Mouse (Mus musculus) hindbrain, embryonic 15.5 days (tissue): Measurements from ENCODE around the gene Tspan18. TPM values are rescaled to one million over a fixed set of nuclear protein-coding genes. Genes with fewer than 3 reads are reported as not detected.

Experiments used
- ATAC-seq: fragments of 200-750 bp; cut with Nextera tagmentation; 2 replicates; pipeline ENCODE4 v1.8.0; 2017; ENCODE audit warnings: low read depth, moderate number of reproducible peaks, moderate TSS enrichment; ENCODE audit not compliant: low FRiP score
- H3K27ac ChIP-seq: fragments of 300-500 bp; sonication (generic); replicated peaks from 2 replicates; pipeline ENCODE4 v1.5.1; 2015; ENCODE audit warnings: mild to moderate bottlenecking, inconsistent platforms
- H3K27me3 ChIP-seq: fragments of 300-500 bp; sonication (generic); 2 replicates; pipeline ENCODE4 v1.6.1; 2015; ENCODE audit warnings: control low read depth, inconsistent platforms
- H3K36me3 ChIP-seq: fragments of 300-500 bp; sonication (generic); 2 replicates; pipeline ENCODE4 v1.6.1; 2015; ENCODE audit warnings: control low read depth, inconsistent platforms
- H3K4me1 ChIP-seq: fragments of 300-500 bp; sonication (generic); replicated peaks from 2 replicates; pipeline ENCODE4 v1.6.1; 2015; ENCODE audit warnings: control low read depth, inconsistent platforms
- H3K4me2 ChIP-seq: fragments of 300-500 bp; sonication (generic); 2 replicates; pipeline ENCODE4 v1.6.1; 2015; ENCODE audit warnings: moderate library complexity, mild to moderate bottlenecking, inconsistent platforms
- H3K4me3 ChIP-seq: fragments of 300-500 bp; sonication (generic); 2 replicates; pipeline ENCODE4 v1.5.1; 2015; ENCODE audit warnings: mild to moderate bottlenecking, inconsistent platforms
- H3K9ac ChIP-seq: fragments of 300-500 bp; sonication (generic); 2 replicates; pipeline ENCODE4 v1.6.1; 2015; ENCODE audit warnings: inconsistent platforms
- H3K9me3 ChIP-seq: fragments of 300-500 bp; sonication (generic); 2 replicates; pipeline ENCODE4 v1.6.1; 2016; ENCODE audit warnings: control low read depth, inconsistent platforms
- WGBS: fragments of 180-500 bp; shearing (Covaris S2); methylation state at CpG from one replicate; pipeline ENCODE4 v1.1.7; 2015; 5-methylcytosine and 5-hydroxymethylcytosine counted together
- polyA plus RNA-seq: library from polyadenylated mRNA; unstranded; fragments of >200 nt; fragmentation: Nextera tagmentation; extraction: Ambion mirVana; gene quantifications from 2 replicates; pipeline ENCODE4 v1.2.1, GENCODE M21; 2015

Gene Tspan18
- polyA plus RNA-seq, 1 experiment from 2014 or later = 23.5 TPM

DNA sequence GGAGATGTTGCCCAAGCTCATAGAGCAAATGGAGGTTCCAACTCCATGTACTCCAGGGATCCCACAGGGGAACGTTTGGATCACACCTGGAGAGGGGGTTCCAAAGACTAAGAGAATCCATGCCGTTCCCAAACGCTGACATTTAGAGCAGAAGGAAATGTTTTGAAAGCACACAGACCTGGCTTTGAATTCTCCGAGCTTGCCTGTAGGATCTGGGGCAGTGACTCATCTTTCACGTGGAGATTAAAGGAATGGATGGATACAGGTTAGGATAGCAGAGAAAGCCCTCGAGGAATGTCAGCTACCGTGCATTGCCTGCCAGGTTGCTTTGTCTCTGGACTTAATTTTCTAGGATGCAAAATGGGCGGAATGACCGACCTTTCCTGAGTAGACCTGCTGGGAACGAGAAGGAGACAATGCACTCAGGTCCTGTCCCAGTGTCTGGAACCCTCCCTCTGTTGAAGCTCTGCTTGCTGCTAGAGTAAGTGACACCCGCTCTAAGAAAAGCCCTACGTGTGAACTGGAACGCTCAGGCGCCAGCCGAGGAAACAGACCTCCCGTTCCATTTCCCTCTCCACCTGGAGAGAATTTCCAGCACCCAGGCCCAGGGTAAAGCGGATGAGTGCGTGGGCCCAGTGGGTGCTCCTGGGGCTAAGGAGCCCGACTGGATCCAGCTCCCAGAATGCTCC lies 164.0 kb downstream of the Tspan18 start:
- Histone ChIP-seq H3K4me2 (no peak overlapping the region), H3K4me3 (no peak overlapping the region), H3K36me3 (no peaks in the 10 kb centered on the region), H3K4me1 (peaks cover 43% of the 10 kb centered on the region), H3K27me3 (no peaks in the 10 kb centered on the region), H3K27ac (no peak overlapping the region), H3K9ac (no peak overlapping the region), H3K9me3 (no peaks in the 10 kb centered on the region)
- ATAC-seq = no peak
- 63% methylated on average over 19 of the region's 19 CpGs for WGBS

DNA sequence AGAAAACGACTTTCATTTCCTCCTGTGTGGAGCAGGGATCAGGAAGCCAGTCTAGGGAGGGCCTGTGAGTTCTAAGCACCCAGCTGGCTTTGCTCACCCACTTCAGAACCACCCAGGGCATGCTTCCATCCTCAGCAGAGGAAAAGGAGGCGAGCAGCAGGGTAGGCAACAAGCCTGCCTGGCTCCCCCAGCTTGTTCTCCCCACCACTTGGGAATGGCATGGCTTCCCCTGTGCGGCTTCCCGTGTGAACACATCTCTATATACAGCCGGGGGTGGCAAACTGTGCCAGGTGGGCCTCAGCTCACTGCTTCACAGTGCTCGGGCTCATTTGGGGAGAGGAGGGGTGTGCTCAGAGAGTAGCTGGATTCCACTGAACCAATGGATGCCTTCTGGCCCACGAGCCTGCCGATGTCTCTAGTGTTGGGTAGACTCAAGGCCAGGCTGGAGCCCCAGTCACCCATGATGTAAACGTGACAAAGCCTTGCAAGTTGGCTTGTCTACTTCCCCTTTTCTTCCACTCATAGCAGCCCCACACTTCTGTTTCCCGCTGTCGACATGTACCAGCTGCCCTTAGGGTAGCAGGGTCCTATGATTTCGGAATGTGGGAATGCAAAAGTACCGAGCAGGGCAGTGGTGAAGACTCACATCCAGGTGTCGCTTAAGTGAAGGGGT lies 167.4 kb downstream of the Tspan18 start:
- Histone ChIP-seq H3K27me3 (no peaks in the 10 kb centered on the region), H3K4me2 (no peak overlapping the region), H3K36me3 (no peaks in the 10 kb centered on the region), H3K27ac (no peak overlapping the region), H3K4me1 (peaks cover 29% of the 10 kb centered on the region), H3K9me3 (no peaks in the 10 kb centered on the region), H3K9ac (no peak overlapping the region), H3K4me3 (no peak overlapping the region)
- no peak for ATAC-seq
- whole genome bisulfite sequencing = 81% methylated on average over 14 of the region's 14 CpGs

DNA sequence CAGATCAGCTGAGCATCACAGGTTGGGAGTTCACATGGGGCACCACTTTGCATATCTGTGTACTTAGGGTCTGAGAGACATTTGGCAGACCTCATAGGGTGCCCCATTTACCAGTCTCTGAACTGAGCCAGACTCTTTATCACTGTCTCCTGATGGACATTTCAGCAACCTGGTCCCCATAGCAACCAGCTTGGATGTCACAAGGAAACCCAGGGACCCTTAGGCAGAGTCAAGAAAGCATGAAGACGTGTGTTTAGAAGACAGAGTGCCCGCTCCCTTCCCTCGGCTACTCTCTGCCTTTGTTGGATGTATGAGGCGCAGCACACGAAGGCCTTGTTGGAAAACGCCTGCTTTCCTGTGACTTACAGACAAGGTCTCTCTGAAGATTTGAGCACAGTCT lies 168.0 kb downstream of the Tspan18 start:
- peaks cover 27% of the 10 kb centered on the region for H3K4me1 ChIP-seq
- H3K9ac ChIP-seq = no peak overlapping the region
- H3K4me2 ChIP-seq = no peak overlapping the region
- no peak overlapping the region for H3K27ac ChIP-seq
- peak; percentile 52; the same call in 1 of the 2 replicates for ATAC-seq
- no peak overlapping the region for H3K4me3 ChIP-seq
- no peaks in the 10 kb centered on the region for H3K36me3 ChIP-seq
- no peaks in the 10 kb centered on the region for H3K27me3 ChIP-seq
- H3K9me3 ChIP-seq = no peaks in the 10 kb centered on the region
- 44% methylated on average over 6 of the region's 6 CpGs for WGBS

DNA sequence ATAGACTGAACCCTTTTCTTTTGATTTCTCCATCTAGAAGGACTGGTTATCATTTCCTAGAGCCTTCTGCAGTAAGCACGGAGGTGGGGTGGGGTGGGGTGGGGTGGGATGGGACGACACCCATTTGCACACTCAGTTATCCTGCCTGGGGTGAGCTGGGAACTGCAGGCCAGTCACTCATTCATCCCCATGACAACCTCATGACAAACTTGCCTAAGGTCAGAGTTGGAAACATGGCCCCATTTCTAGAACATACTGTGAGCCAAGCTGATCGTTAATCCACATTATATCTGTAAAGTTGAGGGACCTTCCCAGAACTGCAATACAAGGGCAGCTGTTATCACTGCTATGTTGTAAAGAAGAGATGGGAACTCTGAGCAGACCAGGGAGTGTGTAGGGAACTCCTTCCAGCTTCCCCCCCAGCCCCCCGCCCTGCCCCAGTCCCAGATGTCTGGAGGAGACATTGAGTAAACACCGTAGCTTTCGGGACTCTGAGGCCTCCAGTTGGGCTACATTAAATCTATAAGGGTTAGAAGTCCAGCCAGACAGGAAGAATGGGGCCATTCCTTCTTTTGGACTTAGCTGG lies 170.5 kb downstream of the Tspan18 start:
- WGBS = 84% methylated on average over 6 of the region's 6 CpGs
- Histone ChIP-seq H3K27me3 (no peaks in the 10 kb centered on the region), H3K9ac (no peak overlapping the region), H3K9me3 (no peaks in the 10 kb centered on the region), H3K4me3 (no peak overlapping the region), H3K27ac (no peak overlapping the region), H3K4me2 (no peak overlapping the region), H3K4me1 (peaks cover 26% of the 10 kb centered on the region; the same call in 1 of the 2 replicates), H3K36me3 (no peaks in the 10 kb centered on the region)
- ATAC-seq = no peak

DNA sequence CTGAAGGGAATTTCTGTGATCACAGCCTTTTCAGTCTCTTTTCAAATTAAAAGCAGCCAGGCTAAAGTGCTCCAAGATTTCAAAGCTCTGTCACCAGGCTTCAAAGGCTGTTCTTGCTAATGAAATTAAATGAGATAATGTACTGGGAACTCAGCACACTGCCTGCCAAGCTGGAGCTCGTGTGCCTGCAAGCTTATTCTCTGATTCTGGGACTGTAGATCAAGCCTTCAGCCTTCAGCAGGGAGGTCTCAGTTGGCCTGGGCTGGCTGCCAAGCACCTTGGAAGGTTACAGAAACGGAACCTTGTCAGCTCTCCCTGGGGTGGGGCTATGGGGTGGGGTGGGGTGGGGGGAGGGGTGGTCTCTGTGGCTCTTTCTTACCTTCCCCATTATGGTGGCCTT lies 171.0 kb downstream of the Tspan18 start:
- Histone ChIP-seq H3K27me3 (no peaks in the 10 kb centered on the region), H3K4me1 (peaks cover 26% of the 10 kb centered on the region; the same call in 1 of the 2 replicates), H3K9ac (no peak overlapping the region), H3K4me2 (no peak overlapping the region), H3K36me3 (no peaks in the 10 kb centered on the region), H3K9me3 (no peaks in the 10 kb centered on the region), H3K4me3 (no peak overlapping the region), H3K27ac (no peak overlapping the region)
- no peak for ATAC-seq
- 27% methylated on average over 2 of the region's 2 CpGs for WGBS

DNA sequence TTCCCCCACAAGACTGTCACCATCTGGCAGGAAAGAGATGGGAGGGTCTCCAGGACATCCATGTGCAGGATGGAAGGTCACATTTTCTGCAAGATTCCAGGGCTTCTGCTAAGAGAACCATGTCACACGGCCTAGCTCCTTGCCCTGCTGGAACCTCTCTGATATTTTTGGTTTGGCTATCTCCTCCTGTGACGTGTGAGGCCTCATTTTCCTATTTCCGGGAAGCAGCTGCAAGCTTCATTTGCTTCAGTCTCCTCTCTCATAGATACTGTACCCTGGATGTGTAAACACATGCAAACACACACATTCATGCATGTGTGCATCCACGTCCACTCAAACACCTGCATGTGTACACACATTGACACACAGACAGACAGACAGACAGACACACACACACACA lies 171.5 kb downstream of the Tspan18 start:
- Histone ChIP-seq H3K27me3 (no peaks in the 10 kb centered on the region), H3K4me1 (peaks cover 26% of the 10 kb centered on the region; the same call in 1 of the 2 replicates), H3K27ac (no peak overlapping the region), H3K9me3 (no peaks in the 10 kb centered on the region), H3K4me3 (no peak overlapping the region), H3K4me2 (no peak overlapping the region), H3K36me3 (no peaks in the 10 kb centered on the region), H3K9ac (no peak overlapping the region)
- WGBS = 74% methylated on average over 4 of the region's 4 CpGs
- ATAC-seq = no peak

DNA sequence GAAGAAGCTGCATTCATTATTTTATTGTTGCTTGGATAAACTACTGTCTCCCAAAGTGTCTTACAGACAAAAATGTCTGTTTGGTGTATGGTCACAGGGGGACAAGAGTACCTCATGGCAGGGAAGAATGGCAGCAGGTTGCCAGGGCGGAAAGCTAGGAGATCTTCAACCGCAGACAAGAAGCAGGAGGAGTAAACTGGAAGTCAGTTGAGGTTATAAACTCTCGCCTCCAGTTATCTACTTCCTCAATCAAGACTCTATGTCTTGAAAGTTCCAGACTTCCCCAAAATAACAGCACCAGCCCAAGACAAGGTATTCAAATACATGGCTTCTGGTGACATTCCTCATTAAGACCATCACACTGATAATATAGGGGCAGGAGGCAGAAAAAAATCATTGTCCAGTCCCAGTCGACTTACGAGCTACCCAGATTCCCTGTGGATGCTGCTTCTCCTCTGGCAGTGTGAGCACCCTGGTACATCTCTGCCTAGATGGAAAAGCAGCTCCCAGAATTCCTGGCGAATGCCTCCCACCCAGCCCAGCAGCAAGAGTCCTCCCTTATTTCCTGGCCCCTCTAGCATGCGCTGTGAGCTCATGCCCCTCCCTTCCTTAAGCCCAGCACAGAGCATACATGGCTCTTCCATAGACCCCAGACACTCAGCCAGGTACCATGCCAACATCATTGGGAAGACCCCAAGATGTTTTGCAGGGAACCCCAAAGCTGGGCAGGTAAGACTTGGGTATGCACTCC lies 172.2 kb downstream of the Tspan18 start:
- no peak overlapping the region for H3K4me2 ChIP-seq
- H3K4me3 ChIP-seq = no peak overlapping the region
- no peaks in the 10 kb centered on the region for H3K36me3 ChIP-seq
- H3K9ac ChIP-seq = no peak overlapping the region
- H3K4me1 ChIP-seq = peaks cover 25% of the 10 kb centered on the region; the same call in 1 of the 2 replicates
- no peak for ATAC-seq
- H3K27ac ChIP-seq = no peak overlapping the region
- H3K27me3 ChIP-seq = no peaks in the 10 kb centered on the region
- 83% methylated on average over 7 of the region's 7 CpGs for WGBS
- H3K9me3 ChIP-seq = no peaks in the 10 kb centered on the region

DNA sequence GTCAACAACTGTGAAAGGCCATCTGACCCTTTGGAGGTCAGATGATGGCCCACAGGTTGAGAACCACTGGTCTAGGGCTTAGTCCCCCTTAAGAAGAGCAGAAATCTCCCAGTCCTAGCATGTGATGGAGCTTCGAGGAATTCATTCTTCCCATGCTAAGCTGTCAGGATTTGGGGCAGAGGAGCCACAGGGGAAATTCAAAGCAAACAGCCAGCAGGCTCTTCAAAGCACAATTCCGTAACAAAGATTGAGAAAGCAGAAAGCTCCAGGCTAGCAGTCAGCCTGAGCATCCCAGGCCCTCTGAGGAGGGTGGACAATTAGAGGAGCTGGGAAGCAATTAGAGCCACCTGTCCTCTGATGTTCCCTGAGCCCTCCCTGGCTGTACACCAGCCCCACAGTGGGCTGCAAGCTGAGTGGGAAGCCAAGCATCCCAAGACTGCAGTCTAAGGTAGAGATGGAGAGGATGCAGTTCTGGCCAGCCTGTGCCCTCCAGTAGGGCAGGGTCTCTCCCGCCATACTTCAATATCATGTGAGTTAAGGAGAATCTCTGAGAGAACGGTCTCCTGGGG lies 173.8 kb downstream of the Tspan18 start:
- H3K4me3 ChIP-seq = no peak overlapping the region
- peak; percentile 31; the same call in 1 of the 2 replicates for ATAC-seq
- WGBS = 59% methylated on average over 4 of the region's 4 CpGs
- H3K4me2 ChIP-seq = no peak overlapping the region
- no peaks in the 10 kb centered on the region for H3K27me3 ChIP-seq
- H3K9me3 ChIP-seq = no peaks in the 10 kb centered on the region
- peaks cover 14% of the 10 kb centered on the region; the same call in 1 of the 2 replicates for H3K4me1 ChIP-seq
- no peaks in the 10 kb centered on the region for H3K36me3 ChIP-seq
- H3K9ac ChIP-seq = no peak overlapping the region
- H3K27ac ChIP-seq = no peak overlapping the region; the same call in 1 of the 2 replicates

DNA sequence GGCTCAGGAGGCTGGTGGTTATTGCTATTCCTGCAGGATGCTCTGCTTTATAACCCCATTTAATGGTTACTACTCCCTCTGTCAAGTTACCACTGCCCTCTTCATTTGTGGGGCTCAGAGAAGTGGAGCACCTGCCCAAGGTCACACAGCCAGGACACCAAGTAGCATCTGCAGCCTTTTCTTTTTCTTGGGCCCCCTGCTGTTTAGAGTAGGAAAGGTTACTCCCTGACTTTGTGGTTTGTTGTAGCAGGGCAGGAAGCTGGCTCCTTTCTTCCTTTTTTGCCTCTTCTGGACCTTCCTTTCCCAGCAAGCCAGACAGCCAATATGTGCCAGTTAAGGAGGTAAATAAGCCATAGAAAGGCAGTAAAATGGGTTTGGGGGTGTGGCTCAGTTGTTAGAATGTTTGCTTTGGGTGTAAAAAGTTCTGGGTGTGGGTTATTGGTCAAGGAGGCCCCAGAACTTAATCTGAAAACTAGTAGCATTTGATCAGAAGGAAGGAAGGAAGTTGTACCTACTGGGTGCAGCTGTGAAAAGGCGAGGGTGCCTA lies 179.7 kb downstream of the Tspan18 start:
- Histone ChIP-seq H3K4me2 (no peak overlapping the region), H3K27me3 (no peaks in the 10 kb centered on the region), H3K27ac (no peak overlapping the region), H3K4me1 (peaks cover 16% of the 10 kb centered on the region; the same call in 1 of the 2 replicates), H3K4me3 (no peak overlapping the region), H3K9ac (no peak overlapping the region), H3K36me3 (no peaks in the 10 kb centered on the region), H3K9me3 (no peaks in the 10 kb centered on the region)
- 93% methylated on average over 1 of the region's 1 CpGs for WGBS
- no peak for ATAC-seq

DNA sequence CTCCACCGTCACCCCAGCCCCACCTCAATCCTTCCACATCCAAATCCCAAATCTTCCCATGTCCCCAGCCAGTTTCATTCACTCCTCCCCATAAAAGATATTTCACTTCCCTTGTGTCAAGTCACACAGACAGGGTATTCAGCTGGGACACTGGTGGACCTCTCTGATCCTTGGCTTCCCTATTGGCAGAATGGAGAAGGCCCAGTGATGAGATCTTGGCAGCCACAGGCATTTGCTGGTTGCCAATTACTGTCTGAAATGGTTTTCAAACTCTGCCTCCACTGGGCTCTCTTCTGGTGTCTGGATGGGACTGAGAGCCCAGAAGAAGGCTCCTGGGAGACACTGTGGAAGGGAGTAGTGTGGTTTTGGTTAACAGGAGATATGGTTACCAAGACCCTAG lies 180.5 kb downstream of the Tspan18 start:
- no peak for ATAC-seq
- no peak overlapping the region for H3K4me2 ChIP-seq
- 94% methylated on average over 1 of the region's 1 CpGs for WGBS

DNA sequence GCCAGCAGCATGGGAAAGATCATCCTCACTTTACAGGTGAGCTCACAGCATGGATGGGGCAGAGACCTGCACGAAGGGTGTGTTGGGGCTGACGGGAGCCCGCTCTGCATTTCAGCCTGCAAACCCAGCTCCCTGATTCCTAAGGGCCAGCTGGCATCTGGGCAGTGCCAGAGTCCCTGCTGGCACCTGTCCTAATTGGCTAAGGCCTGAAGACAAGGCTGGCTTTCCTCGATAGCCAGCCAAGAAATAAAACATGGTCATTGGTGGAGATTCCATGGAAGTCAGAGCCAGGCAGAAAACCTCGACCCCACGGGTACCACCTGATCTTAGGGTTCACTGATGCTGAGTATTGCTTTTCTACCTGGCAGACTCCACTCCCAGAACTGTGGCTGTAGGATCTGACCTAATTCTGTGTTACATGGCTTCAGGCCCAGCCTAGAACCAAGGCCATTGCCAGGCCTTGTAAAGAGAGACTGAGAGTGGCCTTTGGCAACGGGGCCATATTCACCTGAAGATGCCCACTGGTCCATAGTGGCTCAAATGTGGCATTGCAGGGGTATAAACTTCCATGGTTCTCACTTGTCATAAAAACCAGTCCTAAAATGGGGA lies 181.3 kb downstream of the Tspan18 start:
- Histone ChIP-seq H3K4me3 (no peak overlapping the region), H3K9me3 (no peaks in the 10 kb centered on the region), H3K27ac (no peak overlapping the region), H3K4me1 (peaks cover 16% of the 10 kb centered on the region; the same call in 1 of the 2 replicates), H3K27me3 (no peaks in the 10 kb centered on the region), H3K36me3 (no peaks in the 10 kb centered on the region), H3K9ac (no peak overlapping the region), H3K4me2 (no peak overlapping the region)
- ATAC-seq = peak; percentile 51; the same call in 1 of the 2 replicates
- WGBS = 56% methylated on average over 7 of the region's 7 CpGs

More for the DNA sequence above, 180.5 kb downstream of the Tspan18 start:
- Histone ChIP-seq H3K9ac (no peak overlapping the region), H3K27ac (no peak overlapping the region), H3K4me3 (no peak overlapping the region), H3K9me3 (no peaks in the 10 kb centered on the region), H3K4me1 (peaks cover 16% of the 10 kb centered on the region; the same call in 1 of the 2 replicates), H3K27me3 (no peaks in the 10 kb centered on the region), H3K36me3 (no peaks in the 10 kb centered on the region)
